Mouse (Mus musculus): ENCODE data around the gene Fbxo5.

GRCm38 (mm10) chr10:5803739-5804138 is 1.7 kb downstream of the Fbxo5 start:
- no peak for TF ChIP-seq CTCF (IDR thresholded peaks at IDR 0.05; ENCODE audit: extremely low read depth, insufficient read depth, low read length)
- no peak for TF ChIP-seq POLR2A (IDR thresholded peaks at IDR 0.05; ENCODE audit: extremely low read depth, insufficient read depth, low read length)

Data from cortical plate, adult 2 months (tissue).